Mouse (Mus musculus) embryonic fibroblast, embryonic 13.5 days (primary cell): ENCODE data around the gene Kcnq1.

Experiments
- CTCF ChIP-seq: IDR thresholded peaks from 2 replicates; pipeline ENCODE4 v1.5.1; 2011; ENCODE audit warnings: mild to moderate bottlenecking, control low read depth, low read length, moderate library complexity, borderline replicate concordance; ENCODE audit not compliant: insufficient read depth
- POLR2A ChIP-seq: IDR thresholded peaks from 2 replicates; pipeline ENCODE4 v1.6.1; 2011; ENCODE audit warnings: low read depth, mild to moderate bottlenecking, control low read depth, low read length, moderate library complexity

- TF ChIP-seq CTCF = no peak
- no peak for TF ChIP-seq POLR2A
Measured at GRCm38 (mm10) chr7:143114773-143115172, 8.6 kb downstream of the Kcnq1 start.
